Mouse (Mus musculus): ENCODE measurements around the gene Tspan31.

GRCm38 (mm10) chr10:127107563-127108261 is 37.6 kb upstream of the Tspan31 start:
- no peak for TF ChIP-seq CTCF (IDR thresholded peaks at IDR 0.05; ENCODE audit: control insufficient read depth, insufficient read depth, insufficient read length)
- TF ChIP-seq USF1 (IDR thresholded peaks at IDR 0.05; ENCODE audit: low read depth) = no peak
- no peak for TF ChIP-seq MAX (IDR thresholded peaks at IDR 0.05)
- no peak for TF ChIP-seq MYOG (IDR thresholded peaks at IDR 0.05; ENCODE audit: control insufficient read depth, extremely low read depth, insufficient read length)
- no peak for TF ChIP-seq CEBPB (IDR thresholded peaks at IDR 0.05; ENCODE audit: low read depth)
